Mouse (Mus musculus) telencephalon, adult 2 months (tissue): Measurements from ENCODE around the gene Ttll12.
A peak's percentile ranks its signal among the peaks of the same experiment; 100 is the strongest.

Experiments
- DNase-seq: peaks from one replicate; pipeline ENCODE4 v3.0.0-alpha.2; 2011; ENCODE audit warnings: low read depth, low spot score

The Ttll12 gene

DNA sequence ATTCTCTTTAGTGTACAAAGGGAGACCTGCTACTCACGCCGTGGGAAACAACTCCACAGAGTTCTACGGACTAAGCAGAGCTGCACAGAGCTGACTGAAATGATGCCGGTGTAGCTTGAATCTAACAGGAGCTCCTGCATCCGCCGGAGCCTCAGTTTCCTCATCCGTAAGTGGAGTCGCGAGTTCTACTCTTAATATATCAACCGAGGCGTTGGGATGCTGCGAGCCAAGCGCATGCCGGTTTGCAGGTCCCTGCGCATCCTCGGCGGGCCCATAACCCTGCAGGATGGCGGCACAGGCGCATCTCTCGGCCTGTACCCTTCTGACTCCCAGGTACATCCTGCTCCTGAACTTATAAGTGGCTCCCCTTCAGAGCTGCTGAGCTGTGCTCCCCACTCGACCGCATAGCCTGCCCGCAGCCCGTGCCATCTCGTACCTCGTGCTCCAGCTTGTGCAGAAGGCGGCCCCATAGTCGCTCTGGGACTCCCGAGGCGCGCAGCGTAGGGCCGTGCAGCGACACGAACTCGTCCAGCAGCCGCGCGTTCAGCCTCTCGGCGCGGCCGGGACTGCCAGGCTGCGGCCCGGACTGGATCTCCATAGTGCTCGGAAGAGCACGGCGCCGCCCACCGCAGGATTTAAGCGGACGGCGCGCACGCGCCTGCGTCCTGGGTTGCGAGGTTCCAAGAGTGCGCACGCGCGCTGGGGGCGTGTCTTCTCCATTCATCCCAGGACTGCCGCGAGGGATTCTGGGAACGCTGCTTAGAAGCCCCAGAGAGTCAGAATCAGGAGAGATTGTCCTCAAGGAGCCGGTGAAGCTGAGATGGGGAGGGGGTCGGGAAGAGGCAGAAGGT is at the start of gene Ttll12:
Gene Ttll12, minus strand, starts transcription at position 645 of the 851 bp plus-strand sequence.
- DNase-seq = peak; percentile 96

DNA sequence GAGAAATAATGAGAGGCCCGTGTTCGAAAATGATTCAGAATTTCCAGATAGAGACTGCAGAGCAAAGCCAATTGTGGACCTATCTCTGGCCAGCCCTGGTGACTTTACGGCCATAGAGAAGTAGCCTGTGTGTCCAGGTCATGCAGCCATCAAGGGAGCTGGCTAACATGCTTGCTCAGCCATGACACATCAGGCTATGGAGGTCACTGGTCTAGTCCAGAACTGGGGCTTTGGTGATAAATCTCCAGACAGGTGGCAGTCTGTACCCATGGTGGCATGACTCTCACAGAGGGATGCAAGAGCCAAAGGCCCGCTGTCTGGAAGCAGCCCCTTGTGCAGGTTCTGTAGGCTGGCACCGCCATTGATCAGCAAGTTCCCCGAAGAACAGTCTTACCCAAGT is 47.6 kb upstream of the Ttll12 start:
- DNase-seq = no peak

DNA sequence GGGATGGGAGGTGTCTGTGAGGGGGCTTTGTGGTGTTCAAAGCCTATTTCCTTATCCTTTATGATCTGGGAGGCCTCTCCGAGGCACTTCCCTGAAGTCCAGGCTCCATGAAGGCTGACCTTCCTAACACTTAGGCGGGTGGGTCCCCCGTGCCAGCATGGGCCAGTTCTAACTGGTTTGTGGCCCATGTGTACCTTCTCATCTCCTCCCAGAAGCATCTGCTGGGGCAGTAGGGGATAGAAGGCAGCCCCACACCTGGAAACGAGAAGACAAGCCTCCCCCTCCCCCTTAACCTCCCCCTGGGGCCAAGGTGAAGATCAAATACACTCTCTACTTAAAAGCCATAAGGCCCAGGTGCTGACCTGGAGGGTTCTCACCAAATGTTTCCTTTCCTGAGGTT is 45.3 kb upstream of the Ttll12 start:
- no peak for DNase-seq

- no peak for DNase-seq
Observed at GRCm38 (mm10) chr15:83639160-83639559, 44.2 kb upstream of the Ttll12 start.

DNA sequence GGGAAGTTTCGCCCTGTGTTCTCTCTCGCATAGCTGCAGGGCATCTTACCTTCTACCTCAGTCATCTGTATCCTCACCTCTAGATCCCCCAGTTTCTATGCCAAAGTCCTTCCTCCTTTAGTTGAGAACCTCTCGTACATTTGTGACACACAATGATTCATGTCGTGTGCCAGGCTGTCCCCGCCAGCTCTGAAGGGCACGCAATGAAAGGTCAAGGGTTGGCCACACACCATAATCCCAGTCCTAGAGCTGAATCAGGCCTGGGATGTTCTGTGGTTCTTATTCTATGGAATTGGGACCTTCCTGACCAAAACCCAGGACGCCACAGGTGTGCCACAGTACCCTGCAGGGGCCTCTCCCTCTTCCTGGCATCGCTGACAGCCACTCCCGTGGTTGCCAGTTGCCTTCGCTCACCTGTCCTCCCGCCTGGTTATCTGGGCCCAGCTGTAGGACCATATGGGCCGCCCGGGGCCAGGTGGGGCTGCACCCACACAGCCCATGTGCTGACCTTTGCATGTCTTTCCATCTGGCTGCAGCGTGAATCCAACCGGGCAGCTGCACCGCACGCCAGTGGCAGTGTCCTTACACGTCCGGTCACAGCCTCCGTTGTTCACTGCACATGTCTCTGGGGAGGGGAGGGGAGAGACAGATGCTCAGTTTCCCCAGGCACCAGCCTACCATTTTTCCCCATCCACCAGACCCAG is 43.4 kb upstream of the Ttll12 start:
- no peak for DNase-seq

- no peak for DNase-seq
Observed at GRCm38 (mm10) chr15:83636759-83637158, 41.8 kb upstream of the Ttll12 start.

DNA sequence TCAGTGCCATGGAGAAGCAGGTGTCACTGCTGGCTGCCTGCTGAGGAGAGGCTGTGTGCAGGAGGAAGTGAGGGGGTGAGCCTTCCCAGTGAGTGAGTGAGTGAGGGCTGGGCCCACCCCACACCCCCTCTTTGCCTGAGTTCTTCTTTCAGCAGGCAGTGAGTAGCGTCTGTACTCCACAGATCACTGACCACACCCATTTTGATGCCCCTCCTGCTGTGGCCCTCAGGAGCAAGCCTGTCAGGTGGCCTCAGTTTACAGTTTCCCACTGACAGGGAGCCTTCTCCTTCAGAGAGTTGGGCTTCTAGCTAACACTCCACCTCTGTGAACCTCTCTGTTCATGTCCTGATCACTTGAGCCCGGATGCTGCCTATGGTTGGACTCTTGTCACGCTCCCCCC is 40.3 kb upstream of the Ttll12 start:
- DNase-seq = no peak

- peak; percentile 6 for DNase-seq
Observed at GRCm38 (mm10) chr15:83634076-83634475, 39.1 kb upstream of the Ttll12 start.

GRCm38 (mm10) chr15:83631071-83631470 is 36.1 kb upstream of the Ttll12 start:
- no peak for DNase-seq

DNA sequence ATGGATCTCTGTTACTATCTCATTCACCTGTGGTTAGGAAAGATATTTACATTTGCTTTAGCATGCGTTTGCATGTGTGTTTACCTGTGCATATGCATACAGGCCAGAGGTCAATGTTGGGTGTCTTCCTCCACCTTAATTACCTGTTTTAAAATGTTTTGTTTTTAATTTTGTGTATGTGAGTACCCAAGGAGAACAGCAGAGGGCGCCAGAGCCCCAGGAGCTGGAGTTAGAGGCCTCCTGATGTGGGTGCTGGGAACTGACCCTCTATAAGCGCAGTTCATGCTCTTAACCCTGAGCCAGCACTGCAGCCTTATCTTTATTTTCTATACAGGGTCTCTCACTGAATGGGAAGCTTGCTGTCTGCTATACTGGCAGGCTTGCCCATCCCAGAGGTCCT is 34.8 kb upstream of the Ttll12 start:
- DNase-seq = no peak

DNA sequence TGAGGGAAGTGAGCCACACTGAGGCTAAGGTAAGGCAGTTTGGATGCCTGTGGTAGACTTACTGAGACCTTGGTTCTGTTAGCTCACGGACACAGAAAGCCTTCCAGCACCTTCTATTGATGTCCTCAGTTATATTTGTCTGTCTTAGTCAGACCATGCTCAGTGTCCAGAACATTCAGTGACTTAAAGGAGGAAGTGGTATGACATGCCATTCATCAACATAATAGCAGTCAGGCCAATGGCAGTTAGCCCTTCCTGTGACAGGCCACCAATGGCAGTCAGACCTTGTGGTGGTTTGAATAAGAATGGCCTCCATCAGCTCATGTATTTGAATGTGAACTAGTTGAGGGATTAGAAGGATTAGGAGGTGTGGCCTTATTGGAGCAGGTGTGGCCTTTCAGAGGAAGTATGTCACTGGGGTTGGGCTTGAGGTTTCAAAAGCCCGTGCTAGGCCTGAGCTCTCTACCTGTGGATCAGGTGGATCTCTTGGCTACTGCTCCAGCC is 31.2 kb upstream of the Ttll12 start:
- no peak for DNase-seq

DNA sequence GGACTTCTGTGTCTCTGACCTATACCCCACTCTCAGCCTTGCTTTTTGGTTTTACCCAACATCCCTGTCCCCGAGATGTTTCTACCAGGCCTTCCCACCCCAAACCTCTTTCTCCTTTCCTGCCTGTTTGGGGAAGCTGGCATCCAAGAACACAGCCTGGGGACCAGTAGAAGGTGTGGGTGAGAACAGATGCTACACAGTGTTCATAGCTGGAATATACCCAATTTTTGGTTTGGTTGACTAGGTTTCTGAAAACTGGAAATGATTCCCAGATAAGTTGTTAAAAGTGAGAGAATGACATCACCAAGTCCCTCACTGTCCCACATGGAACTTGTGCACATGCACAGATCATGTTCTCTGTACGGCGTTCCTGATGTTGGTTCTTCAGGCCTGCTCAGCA is 20.3 kb upstream of the Ttll12 start:
- DNase-seq = peak; percentile 76

- no peak for DNase-seq
Observed at GRCm38 (mm10) chr15:83607115-83607802, 12.3 kb upstream of the Ttll12 start.

DNA sequence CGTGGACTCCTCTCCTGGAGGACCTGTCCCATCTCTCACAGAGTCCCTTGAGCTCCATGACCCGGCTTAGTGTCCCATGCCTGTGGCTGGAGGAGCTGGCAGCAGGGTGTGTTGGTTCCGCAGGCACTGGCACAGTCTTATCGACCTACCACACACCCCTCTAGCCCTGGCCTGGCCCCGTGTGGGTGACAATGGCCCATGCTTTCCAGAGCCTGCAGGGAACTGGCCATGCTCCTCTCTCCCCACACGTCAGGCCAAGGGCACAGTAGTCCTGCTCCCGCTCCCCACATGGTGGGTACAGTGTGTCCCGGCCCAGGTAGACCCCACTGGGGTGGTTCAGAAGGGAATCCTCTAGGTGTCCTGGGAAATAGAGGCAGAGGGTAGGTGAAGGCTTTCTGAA is 11.7 kb upstream of the Ttll12 start:
- no peak for DNase-seq

DNA sequence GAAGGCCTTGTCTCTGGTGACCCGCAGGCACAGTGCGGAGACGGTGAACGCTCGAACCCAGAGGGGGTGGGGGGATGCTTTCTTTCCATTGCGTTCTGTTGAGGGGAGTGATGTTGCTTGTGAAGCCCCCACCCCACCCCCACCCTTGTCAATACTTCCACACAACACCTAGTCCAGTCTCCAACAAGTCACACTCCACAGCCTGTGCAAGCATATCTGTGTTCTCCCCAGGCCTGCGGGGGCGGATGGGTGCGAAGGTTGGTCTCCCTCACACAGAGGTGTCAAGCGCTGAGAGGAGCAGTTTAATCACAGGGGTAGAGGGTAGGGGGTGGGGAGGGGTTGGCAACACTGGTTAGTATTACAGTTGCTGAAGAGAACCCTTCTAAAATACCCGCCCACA is 11.3 kb upstream of the Ttll12 start:
- DNase-seq = no peak

GRCm38 (mm10) chr15:83603426-83603825 is 8.5 kb upstream of the Ttll12 start:
- DNase-seq = no peak

GRCm38 (mm10) chr15:83603046-83603396 is 8.1 kb upstream of the Ttll12 start:
- no peak for DNase-seq

DNA sequence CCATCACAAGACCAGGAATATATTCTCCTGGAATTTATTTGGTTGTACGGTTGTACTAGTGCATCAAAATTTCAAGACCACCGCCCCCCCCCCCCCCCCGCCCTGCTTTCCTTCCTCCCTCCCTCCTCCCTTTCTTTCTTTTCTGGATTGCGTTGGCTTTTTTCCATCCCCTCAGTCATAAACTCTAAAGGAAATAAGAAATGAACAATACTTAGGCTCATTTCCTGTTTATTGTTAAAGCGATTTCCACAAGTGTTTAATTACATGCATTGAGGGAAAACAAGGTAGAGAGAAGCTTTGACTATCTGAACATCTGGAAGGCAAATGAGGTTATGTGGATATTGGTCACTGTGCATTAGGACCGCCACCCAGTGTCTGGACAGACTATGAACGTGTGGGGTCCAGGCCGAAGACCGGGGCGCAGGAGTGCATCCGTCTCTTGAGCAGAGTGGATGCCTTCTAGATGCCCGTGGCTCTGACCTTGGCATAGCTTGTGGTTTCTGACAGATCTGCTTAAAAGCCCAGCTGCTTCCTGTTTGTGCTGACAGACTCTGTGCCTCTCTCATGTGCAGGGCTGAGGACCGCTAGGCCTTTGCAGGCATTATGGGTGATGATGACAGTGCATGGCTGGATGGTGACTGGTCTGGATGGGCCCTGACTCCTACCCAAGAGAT is 7.6 kb upstream of the Ttll12 start:
- no peak for DNase-seq

- no peak for DNase-seq
Observed at GRCm38 (mm10) chr15:83601185-83601584, 6.2 kb upstream of the Ttll12 start.

- DNase-seq = no peak
Observed at GRCm38 (mm10) chr15:83596833-83597232, 1.9 kb upstream of the Ttll12 start.

GRCm38 (mm10) chr15:83595364-83595711 is 381 bp upstream of the Ttll12 start:
- DNase-seq = no peak
